Mouse (Mus musculus): Measurements from ENCODE around the gene Zscan10.

Gene Zscan10

DNA sequence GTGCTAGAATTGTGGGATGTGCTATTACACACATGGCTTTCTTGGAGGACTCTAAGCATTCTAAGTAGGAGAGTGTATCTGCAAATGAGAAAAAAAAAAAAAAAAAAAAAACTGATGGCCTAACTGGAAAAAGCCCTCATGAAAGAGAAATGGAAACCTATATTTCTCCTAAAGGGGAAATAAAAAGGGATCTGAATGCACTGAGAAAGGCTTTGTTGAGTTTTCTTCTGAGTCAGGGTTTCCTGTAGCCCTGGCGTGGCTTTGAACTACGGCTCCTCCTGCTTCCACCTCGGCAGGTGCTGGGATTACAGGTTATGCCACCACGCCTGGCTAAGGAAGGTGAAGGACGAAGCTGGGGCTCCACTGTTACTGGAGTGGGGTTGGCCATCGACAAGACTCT is 53.3 kb downstream of the Zscan10 start:
- DNase-seq = no peak

DNA sequence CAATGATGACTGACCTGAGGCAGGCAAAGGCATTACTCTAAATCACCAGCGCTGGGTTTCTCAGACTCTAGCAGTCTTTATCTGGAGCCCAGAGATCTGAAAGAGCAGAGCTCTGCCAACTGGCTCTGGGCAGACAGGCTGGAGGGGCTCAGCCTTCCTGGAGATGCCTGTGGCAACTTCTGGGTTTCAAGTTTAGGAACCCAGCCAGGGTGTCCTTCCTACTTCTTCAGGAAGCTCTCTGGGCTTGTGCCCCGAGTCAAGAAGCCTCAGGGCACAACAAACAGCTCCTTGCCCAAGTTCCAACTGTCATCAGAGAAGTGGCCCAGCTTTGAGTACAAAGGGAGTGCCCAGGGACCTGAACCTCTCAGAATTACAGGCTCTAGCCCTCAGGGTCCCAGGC is 53.8 kb downstream of the Zscan10 start:
- DNase-seq = no peak

DNA sequence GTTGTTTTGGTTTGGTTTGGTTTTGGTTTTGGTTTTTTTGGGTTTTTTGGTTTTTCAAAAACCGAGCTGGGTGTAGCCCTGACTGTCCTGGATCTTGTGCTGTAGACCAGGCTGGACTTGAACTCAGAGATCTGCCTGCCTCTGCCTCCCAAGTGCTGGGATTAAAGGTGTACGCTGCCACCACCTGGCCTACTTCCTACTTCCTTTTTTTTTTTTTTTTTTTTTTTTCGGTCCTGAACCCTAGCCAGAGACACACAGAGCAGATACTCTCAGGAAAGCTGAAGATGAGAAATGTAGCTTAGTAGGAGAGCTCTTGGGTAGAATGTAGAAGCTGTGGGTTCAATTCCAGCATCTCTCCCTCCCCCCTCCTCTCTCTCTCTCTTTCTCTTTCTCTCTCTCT is 57.8 kb downstream of the Zscan10 start:
- DNase-seq = no peak

DNA sequence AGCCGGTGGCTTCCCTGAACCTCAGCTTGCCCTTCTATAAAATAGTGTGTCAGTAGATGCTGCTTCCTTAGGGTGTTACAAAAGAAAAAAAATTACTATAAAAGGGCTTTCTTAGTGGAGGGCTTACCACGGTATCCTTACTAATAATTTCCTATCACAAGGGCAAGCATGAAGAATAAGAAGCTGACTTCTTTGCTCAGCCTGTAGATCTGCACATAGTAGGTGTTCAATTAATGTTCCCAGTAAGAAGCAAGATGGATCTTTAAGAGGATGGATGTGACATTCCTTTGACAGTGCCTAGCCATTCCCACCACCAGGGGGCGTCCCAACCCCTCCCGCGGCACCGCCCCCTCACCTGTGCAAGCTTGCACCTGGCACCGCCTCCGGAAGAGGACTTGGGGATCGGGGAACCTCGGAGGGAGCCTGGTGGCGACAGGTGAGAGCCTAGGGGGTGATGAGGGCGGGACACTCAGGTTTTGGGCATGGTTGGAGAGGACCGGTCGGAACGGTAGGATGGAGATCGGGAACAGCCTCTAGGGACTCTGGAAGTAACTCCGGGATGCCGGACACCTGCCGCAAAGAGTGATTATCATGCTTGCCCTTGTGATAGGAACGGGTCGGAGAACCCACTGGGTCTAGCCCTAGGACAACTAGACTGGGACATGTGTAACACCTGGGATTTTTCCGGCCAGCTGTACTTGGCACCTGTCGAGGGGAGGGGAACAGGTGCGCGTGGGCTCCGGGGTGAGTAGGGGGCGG is 59.6 kb downstream of the Zscan10 start, which contains the start of gene Bicdl2:
Gene Bicdl2 (plus strand): TSS at position 390 of the 759 bp plus-strand sequence.
- DNase-seq = peak; percentile 86 to 89
